Mouse (Mus musculus) erythroblast, embryonic 14.5 days (primary cell): ENCODE measurements around the gene Ncam1. TPM values are rescaled to one million over a fixed set of nuclear protein-coding genes. Genes with fewer than 3 reads are reported as not detected.

Experiments used
- H3K27me3 ChIP-seq: 2 replicates; pipeline ENCODE4 v1.6.1; 2012; ENCODE audit warnings: inconsistent platforms; ENCODE audit not compliant: control insufficient read depth
- H3K36me3 ChIP-seq: 2 replicates; pipeline ENCODE4 v1.6.1; 2012; ENCODE audit warnings: mild to moderate bottlenecking, inconsistent platforms; ENCODE audit not compliant: control insufficient read depth
- H3K4me1 ChIP-seq: 2 replicates; pipeline ENCODE4 v1.6.1; 2012; ENCODE audit warnings: inconsistent platforms; ENCODE audit not compliant: control insufficient read depth
- H3K4me3 ChIP-seq: replicated peaks from 2 replicates; pipeline ENCODE3; 2012; ENCODE audit warnings: moderate library complexity, mild to moderate bottlenecking, inconsistent platforms
- H3K9me3 ChIP-seq: 2 replicates; pipeline ENCODE4 v1.6.1; 2012; ENCODE audit warnings: low read length, inconsistent platforms, mixed read lengths; ENCODE audit not compliant: control insufficient read depth
- GATA1 ChIP-seq: IDR thresholded peaks from 2 replicates; pipeline ENCODE4 v1.6.1; 2012; ENCODE audit warnings: low read length, inconsistent platforms, mixed read lengths
- TAL1 ChIP-seq: IDR thresholded peaks from 3 replicates; pipeline ENCODE4 v1.6.1; 2012; ENCODE audit warnings: low read length, inconsistent platforms, mixed read lengths
- polyA plus RNA-seq: library from polyadenylated mRNA; stranded (reverse); fragments of >175 nt; gene quantifications from 2 replicates; pipeline ENCODE4 v1.2.3, GENCODE M21; 2012

The Ncam1 gene
- polyA plus RNA-seq, 1 experiment, result 0.01 TPM

GRCm38 (mm10) chr9:49606317-49606716 lies 192.4 kb downstream of the Ncam1 start:
- no peaks in the 10 kb centered on the region for H3K36me3 ChIP-seq
- H3K27me3 ChIP-seq, result no peaks in the 10 kb centered on the region
- no peaks in the 10 kb centered on the region for H3K4me1 ChIP-seq
- H3K4me3 ChIP-seq, result no peak overlapping the region
- TF ChIP-seq GATA1 (no peak), TAL1 (no peak)
- H3K9me3 ChIP-seq, result no peaks in the 10 kb centered on the region

DNA sequence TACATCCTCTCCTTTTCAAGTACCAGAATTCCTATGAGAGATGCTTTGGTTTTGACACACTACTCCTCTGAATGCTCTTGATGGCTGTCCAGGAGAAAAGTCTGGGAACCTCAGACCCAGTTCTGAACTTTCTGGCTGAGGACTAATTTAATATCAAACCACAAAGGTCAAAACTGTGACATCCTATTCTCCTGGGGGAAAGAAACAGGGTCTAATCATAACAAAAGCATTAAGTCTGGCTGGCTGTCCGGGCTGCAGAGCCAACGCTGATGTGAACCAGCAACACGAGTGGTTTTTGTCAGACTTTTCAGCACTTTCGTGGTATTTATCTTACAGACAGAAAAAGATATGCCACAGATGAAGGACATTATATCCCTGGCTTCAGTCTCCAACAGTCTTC lies 192.9 kb downstream of the Ncam1 start:
- no peak for TF ChIP-seq GATA1
- no peak for TF ChIP-seq TAL1
- no peaks in the 10 kb centered on the region for H3K4me1 ChIP-seq
- H3K27me3 ChIP-seq, result no peaks in the 10 kb centered on the region
- H3K9me3 ChIP-seq, result no peaks in the 10 kb centered on the region
- no peaks in the 10 kb centered on the region for H3K36me3 ChIP-seq
- H3K4me3 ChIP-seq, result no peak overlapping the region

DNA sequence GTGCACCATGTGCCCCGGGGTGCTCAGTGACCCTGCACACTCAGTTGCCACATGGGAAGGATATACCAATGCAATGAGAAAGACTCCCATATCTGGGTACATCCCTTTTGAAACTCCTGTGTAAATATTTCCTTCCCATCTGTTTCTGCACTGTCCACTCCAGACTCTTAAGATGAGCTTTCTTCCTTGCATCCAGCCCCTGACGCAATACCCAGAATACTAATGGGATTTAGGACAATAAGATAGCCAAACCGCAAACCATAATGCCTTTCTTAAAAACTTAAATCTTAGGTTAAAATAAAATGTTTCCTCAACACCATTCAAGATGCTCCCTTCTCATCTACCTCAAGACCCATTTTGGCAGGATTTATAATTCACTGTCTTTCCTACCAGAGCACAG lies 193.4 kb downstream of the Ncam1 start:
- no peak for TF ChIP-seq TAL1
- TF ChIP-seq GATA1, result no peak
- H3K27me3 ChIP-seq, result no peaks in the 10 kb centered on the region
- H3K9me3 ChIP-seq, result no peaks in the 10 kb centered on the region
- H3K4me1 ChIP-seq, result no peaks in the 10 kb centered on the region
- H3K36me3 ChIP-seq, result no peaks in the 10 kb centered on the region
- H3K4me3 ChIP-seq, result no peak overlapping the region

DNA sequence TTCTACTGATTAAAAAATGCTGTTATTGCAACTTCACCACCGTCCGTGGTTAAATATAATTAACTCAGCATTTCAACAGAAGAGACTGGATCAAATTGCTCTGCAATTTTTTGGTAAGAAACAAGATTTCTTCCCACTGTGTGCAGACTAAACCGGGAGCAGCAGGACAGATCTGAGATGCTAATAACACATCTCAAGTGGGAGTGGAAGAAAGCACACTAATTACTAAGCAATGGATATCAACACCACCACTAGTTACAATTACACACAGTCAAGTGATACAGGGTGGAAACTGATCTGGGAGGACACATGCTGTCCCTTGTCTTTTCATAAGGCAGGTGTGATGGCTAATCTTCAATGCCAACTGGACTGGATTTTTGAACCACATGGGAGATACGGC lies 197.5 kb downstream of the Ncam1 start:
- H3K27me3 ChIP-seq, result no peaks in the 10 kb centered on the region

GRCm38 (mm10) chr9:49595635-49596348 lies 202.9 kb downstream of the Ncam1 start:
- Histone ChIP-seq H3K27me3 (no peaks in the 10 kb centered on the region), H3K36me3 (no peaks in the 10 kb centered on the region), H3K4me3 (no peak overlapping the region), H3K9me3 (no peaks in the 10 kb centered on the region), H3K4me1 (no peaks in the 10 kb centered on the region)
- TF ChIP-seq GATA1 (no peak), TAL1 (no peak)

More for the DNA sequence above, 197.5 kb downstream of the Ncam1 start:
- H3K4me1 ChIP-seq, result no peaks in the 10 kb centered on the region
- H3K9me3 ChIP-seq, result no peaks in the 10 kb centered on the region
- TF ChIP-seq TAL1, result no peak
- TF ChIP-seq GATA1, result no peak
- no peaks in the 10 kb centered on the region for H3K36me3 ChIP-seq
- no peak overlapping the region for H3K4me3 ChIP-seq

DNA sequence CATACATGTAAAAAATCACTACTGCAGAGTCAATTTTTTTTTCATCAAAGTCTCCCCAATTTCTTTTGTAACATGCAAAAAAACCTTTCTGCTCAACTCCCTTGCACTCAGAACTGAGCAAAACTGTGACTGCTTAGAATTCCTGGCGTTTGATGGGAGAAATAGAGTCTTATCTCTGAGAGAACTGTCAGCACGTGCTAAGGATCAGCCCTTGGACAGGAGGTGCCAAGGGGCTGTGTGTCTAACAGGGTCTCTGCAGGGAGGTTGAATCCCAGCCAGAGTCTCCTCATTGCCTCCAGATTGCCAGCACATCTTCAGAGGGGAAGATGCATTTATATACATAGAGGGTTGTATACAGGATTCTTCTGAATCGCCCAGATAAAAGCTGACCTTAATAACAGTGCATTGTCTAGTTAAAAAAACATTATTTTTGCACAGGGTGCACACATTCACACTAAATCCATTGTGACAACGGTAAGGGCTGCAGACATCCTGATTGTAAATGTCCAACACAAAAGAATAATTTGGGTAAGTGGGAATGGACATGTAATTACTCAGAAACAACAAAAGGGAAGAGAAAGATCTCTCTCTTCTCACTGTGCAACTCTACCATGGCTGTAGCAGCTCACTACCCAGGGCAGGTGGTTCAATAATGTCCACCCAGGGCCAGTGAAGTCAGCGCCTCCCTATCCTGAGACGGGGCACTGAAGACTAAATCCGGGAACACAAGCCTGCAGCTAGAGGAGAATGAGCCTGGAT lies 203.7 kb downstream of the Ncam1 start:
- H3K27me3 ChIP-seq, result no peaks in the 10 kb centered on the region
- no peaks in the 10 kb centered on the region for H3K4me1 ChIP-seq
- no peak overlapping the region for H3K4me3 ChIP-seq
- TF ChIP-seq GATA1, result no peak
- TF ChIP-seq TAL1, result no peak
- H3K36me3 ChIP-seq, result no peaks in the 10 kb centered on the region
- H3K9me3 ChIP-seq, result no peaks in the 10 kb centered on the region

- Histone ChIP-seq H3K4me1 (no peaks in the 10 kb centered on the region), H3K27me3 (no peaks in the 10 kb centered on the region), H3K4me3 (no peak overlapping the region), H3K9me3 (no peaks in the 10 kb centered on the region), H3K36me3 (no peaks in the 10 kb centered on the region)
- TF ChIP-seq TAL1, result no peak
- no peak for TF ChIP-seq GATA1
Observed at GRCm38 (mm10) chr9:49593951-49594536, 204.7 kb downstream of the Ncam1 start.

GRCm38 (mm10) chr9:49592006-49592405 lies 206.7 kb downstream of the Ncam1 start:
- Histone ChIP-seq H3K4me1 (no peaks in the 10 kb centered on the region), H3K27me3 (no peaks in the 10 kb centered on the region), H3K4me3 (no peak overlapping the region), H3K36me3 (no peaks in the 10 kb centered on the region), H3K9me3 (no peaks in the 10 kb centered on the region)
- TF ChIP-seq TAL1 (no peak), GATA1 (no peak)

DNA sequence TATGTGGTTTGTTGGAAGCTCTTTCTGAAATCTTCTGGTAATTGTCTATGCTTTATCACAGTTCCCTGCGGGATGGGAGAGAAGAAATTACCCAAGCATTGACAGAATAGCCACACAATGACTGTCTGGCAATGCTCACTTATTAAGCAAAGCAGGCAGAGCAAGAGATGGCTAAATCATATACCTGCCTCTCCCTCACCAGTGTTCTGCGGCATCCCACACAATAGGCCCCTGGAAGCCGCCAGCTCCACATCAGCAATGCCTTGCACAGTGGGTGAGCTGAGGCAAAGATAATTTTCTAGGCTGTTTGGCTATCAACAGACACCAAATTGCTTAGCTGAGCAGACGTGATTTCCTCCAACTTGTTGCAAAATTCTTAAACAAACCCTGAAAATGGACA lies 208.5 kb downstream of the Ncam1 start:
- no peaks in the 10 kb centered on the region for H3K36me3 ChIP-seq
- no peaks in the 10 kb centered on the region for H3K27me3 ChIP-seq
- H3K4me1 ChIP-seq, result no peaks in the 10 kb centered on the region
- no peaks in the 10 kb centered on the region for H3K9me3 ChIP-seq
- TF ChIP-seq TAL1, result no peak
- TF ChIP-seq GATA1, result no peak
- no peak overlapping the region for H3K4me3 ChIP-seq
